Mouse (Mus musculus): ENCODE data around the gene Caln1. TPM values are rescaled to one million over a fixed set of nuclear protein-coding genes. Genes with fewer than 3 reads are reported as not detected.

Caln1 gene
- polyA plus RNA-seq, 1 experiment: not detected

DNA sequence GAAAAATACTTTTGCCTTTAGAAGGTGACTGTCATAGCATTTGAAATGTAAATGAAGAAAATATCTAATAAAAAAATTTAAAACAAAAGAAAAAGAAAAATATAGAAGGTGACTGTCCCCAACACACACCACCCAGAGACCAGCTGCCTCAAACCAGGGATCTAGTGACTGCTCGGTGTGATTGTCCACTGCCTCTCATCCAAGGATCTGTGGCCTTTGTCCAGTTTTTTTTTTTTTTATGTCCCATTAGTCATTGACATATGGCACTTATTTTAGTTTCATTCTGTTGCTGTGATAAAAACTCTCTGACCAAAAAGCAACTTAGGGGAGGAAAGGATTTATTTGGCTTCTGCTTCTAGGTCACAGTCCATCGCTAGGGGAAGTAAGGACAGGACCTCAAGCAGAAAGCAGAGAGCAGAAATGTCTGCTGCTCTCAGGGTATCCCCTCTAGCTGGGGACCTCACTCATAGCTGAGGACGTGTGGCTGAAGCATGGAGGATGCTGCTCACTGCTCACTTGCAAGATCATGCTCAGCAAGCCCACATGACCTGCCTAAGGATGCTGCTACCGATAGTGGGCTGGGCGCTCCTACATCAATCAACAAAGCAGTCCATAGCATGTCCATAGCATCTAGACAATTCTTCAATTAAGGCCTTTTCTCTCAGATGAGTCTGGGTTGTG, 401.9 kb downstream of the Caln1 start:
- Histone ChIP-seq H3K4me3 (ENCODE audit: insufficient read depth, low read depth, low read length) (no peak overlapping the region), H3K4me1 (ENCODE audit: control insufficient read depth, insufficient read depth, low read length) (no peaks in the 10 kb centered on the region), H3K27ac (ENCODE audit: insufficient read depth, low read depth, low read length) (no peak overlapping the region)
- WGBS: 90% methylated on average over 5 of the region's 5 CpGs
- TF ChIP-seq POLR2A (IDR thresholded peaks at IDR 0.05; ENCODE audit: insufficient read depth, low read depth, low read length) (no peak), CTCF (IDR thresholded peaks at IDR 0.05; ENCODE audit: insufficient read depth, low read depth, low read length) (no peak)

DNA sequence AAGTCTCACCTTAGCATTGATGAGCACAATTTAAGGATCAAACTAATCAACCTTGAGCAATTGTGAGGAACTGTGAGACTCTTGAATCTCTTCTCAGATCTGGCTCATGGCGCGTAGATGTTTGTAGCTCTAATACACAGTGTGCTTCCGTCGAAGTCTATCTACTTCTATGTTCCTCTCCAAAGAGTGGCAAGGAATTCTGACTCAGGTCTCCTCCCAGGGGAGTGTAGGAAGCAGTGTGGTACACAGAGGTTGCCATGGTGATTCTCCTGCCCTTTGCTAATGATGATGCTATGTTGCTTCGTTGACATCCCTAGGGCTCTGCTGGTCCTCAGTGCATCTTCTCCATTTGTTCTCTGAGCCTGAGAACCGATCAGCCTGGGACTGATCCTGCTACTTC, 403.2 kb downstream of the Caln1 start:
- Histone ChIP-seq H3K4me3 (ENCODE audit: insufficient read depth, low read depth, low read length) (no peak overlapping the region), H3K4me1 (ENCODE audit: control insufficient read depth, insufficient read depth, low read length) (no peaks in the 10 kb centered on the region), H3K27ac (ENCODE audit: insufficient read depth, low read depth, low read length) (no peak overlapping the region)
- WGBS: 54% methylated on average over 6 of the region's 6 CpGs
- no peak for TF ChIP-seq POLR2A (IDR thresholded peaks at IDR 0.05; ENCODE audit: insufficient read depth, low read depth, low read length)
- no peak for TF ChIP-seq CTCF (IDR thresholded peaks at IDR 0.05; ENCODE audit: insufficient read depth, low read depth, low read length)

DNA sequence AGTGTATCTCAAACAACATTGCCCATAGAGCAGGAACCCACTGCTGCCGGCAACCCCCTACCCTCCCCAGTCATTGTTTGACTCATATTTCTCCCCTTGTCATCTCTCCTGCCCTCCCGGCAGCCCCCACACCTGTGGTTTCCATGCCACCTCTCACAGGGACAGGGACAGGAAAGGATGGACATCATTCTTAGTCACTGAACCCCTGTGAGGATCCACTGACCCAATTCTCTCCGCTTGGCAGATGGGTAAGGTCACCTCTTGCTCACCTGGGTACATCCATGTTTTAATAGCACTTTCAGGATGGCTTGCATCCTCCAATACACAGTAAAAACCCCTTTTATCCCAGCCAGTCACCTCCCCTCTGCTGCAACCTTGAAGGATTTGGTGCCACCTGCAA, 405.7 kb downstream of the Caln1 start:
- TF ChIP-seq CTCF (IDR thresholded peaks at IDR 0.05; ENCODE audit: insufficient read depth, low read depth, low read length) (no peak), POLR2A (IDR thresholded peaks at IDR 0.05; ENCODE audit: insufficient read depth, low read depth, low read length) (no peak)
- WGBS: 92% methylated on average over 3 of the region's 3 CpGs
- Histone ChIP-seq H3K4me1 (ENCODE audit: control insufficient read depth, insufficient read depth, low read length) (no peaks in the 10 kb centered on the region), H3K4me3 (ENCODE audit: insufficient read depth, low read depth, low read length) (no peak overlapping the region), H3K27ac (ENCODE audit: insufficient read depth, low read depth, low read length) (no peak overlapping the region)

DNA sequence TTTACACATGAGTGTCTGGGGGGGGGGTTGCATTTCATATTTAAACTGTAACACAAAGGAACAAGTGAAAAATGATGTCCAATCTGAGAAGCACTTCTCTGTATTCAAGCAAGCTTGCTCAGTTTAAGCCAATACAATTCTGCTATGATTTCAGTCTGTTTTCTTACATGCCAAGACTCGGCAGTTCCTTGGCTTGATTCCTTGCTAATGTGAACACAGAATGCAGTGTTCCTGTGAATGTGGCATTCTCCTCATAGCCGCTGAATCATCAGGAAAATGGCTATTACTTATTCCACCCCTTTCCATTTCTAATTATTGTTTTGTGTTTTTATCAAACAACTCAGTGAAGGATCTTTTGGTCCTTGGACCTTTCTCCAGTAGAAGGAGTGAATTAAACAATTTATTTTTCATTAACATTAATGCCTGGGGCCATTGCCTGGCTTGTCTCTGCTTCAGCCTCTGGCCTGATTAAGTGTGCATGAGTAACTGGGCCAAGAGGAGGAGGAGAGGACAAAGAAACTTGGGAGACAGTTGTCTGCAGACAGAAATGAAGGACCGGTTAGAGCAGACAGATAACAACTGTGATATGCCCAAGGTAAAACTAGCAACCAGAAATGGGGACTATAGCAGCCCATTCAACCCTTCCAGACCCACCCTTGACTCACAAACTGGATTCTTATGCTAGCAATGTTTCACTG, 423.6 kb downstream of the Caln1 start:
- H3K4me3 ChIP-seq (ENCODE audit: insufficient read depth, low read depth, low read length): no peak overlapping the region
- H3K4me1 ChIP-seq (ENCODE audit: control insufficient read depth, insufficient read depth, low read length): no peaks in the 10 kb centered on the region
- no peak for TF ChIP-seq POLR2A (IDR thresholded peaks at IDR 0.05; ENCODE audit: insufficient read depth, low read depth, low read length)
- no peak for TF ChIP-seq CTCF (IDR thresholded peaks at IDR 0.05; ENCODE audit: insufficient read depth, low read depth, low read length)
- H3K27ac ChIP-seq (ENCODE audit: insufficient read depth, low read depth, low read length): no peak overlapping the region
- WGBS: 28% methylated on average over 3 of the region's 3 CpGs

DNA sequence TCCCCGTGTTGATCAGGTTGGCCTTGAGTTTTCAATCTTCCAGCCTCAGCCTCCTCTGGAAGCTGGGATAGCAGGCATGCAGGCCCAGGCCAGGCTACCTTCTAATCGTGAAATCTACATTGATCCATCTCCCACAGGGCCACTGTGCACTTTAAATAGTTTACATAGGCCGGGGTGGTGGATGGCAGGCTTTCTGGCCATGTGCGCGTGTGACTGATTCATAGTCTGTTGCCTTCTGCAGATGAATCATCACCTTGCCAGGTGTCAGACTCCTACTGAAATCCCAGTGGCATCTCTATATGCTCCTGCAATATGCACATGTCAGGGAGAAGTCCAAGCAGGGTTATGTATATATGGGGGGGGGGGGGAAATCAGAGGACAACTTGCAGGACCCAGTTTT, 428.5 kb downstream of the Caln1 start:
- Histone ChIP-seq H3K4me3 (ENCODE audit: insufficient read depth, low read depth, low read length) (no peak overlapping the region), H3K27ac (ENCODE audit: insufficient read depth, low read depth, low read length) (no peak overlapping the region), H3K4me1 (ENCODE audit: control insufficient read depth, insufficient read depth, low read length) (no peaks in the 10 kb centered on the region)
- whole genome bisulfite sequencing: 83% methylated on average over 5 of the region's 5 CpGs
- TF ChIP-seq CTCF (IDR thresholded peaks at IDR 0.05; ENCODE audit: insufficient read depth, low read depth, low read length) (no peak), POLR2A (IDR thresholded peaks at IDR 0.05; ENCODE audit: insufficient read depth, low read depth, low read length) (no peak)

DNA sequence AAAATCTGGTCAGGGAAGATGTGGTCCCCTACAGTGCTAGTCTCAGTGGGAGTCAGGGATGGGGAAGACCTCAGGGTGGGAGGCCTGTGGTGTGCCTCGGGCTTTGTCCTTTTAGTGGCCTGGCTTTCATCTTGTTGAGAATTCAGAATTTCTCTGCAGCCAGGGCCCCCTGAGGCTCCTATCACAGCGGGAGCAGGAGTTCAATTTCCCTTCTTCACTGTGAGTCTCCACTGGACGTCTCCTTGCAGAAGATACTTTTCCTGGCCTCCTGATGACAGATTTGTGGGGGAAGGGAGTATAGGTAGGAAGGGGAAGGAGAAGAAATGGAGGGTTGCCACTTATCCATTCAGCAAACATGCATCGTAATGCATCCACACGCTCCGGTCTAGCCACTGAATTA, 441.1 kb downstream of the Caln1 start:
- no peak overlapping the region for H3K27ac ChIP-seq (ENCODE audit: insufficient read depth, low read depth, low read length)
- H3K4me1 ChIP-seq (ENCODE audit: control insufficient read depth, insufficient read depth, low read length): no peaks in the 10 kb centered on the region
- no peak overlapping the region for H3K4me3 ChIP-seq (ENCODE audit: insufficient read depth, low read depth, low read length)
- 59% methylated on average over 6 of the region's 6 CpGs for WGBS
- TF ChIP-seq CTCF (IDR thresholded peaks at IDR 0.05; ENCODE audit: insufficient read depth, low read depth, low read length) (no peak), POLR2A (IDR thresholded peaks at IDR 0.05; ENCODE audit: insufficient read depth, low read depth, low read length) (no peak)

DNA sequence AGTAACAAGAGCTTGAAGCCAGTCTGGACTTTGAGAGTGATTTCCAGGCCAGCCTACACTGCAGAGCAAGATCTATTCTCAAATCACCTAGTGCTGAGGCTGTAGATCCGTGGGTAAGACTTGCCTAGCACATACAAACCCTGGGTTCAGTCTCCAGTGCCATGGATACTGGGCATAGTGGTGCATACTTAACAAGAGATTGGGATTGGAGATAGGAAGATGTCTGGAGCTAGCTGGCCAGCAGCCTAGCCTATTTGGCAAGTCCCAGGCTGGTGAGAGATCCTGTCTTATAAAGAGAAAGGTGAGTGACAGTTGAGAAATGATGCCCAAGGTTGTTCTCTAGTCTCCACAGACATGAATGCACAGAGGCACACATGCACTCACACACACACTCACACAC, 441.6 kb downstream of the Caln1 start:
- Histone ChIP-seq H3K4me3 (ENCODE audit: insufficient read depth, low read depth, low read length) (no peak overlapping the region), H3K27ac (ENCODE audit: insufficient read depth, low read depth, low read length) (no peak overlapping the region), H3K4me1 (ENCODE audit: control insufficient read depth, insufficient read depth, low read length) (no peaks in the 10 kb centered on the region)
- 40% methylated on average over 1 of the region's 1 CpGs for WGBS
- TF ChIP-seq CTCF (IDR thresholded peaks at IDR 0.05; ENCODE audit: insufficient read depth, low read depth, low read length) (no peak), POLR2A (IDR thresholded peaks at IDR 0.05; ENCODE audit: insufficient read depth, low read depth, low read length) (no peak)

DNA sequence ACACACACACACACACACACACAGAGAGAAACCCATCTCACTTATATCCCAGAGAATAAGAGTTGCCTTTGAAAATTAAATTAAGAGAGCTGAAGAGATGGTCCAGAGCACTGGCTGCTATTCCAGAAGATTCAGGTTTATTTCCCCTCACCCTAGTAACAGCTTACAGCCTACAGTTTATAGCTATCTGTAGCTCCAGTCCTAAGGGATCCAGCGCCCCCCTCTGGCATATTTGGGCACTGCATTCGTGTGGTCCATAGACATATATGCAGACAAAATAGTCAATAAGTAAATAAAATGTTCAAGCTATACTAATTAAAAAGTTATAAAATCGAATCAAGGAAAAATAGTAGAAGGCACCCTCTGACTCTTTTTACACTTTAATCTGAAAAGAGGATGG, 442.0 kb downstream of the Caln1 start:
- Histone ChIP-seq H3K27ac (ENCODE audit: insufficient read depth, low read depth, low read length) (no peak overlapping the region), H3K4me1 (ENCODE audit: control insufficient read depth, insufficient read depth, low read length) (no peaks in the 10 kb centered on the region), H3K4me3 (ENCODE audit: insufficient read depth, low read depth, low read length) (no peak overlapping the region)
- WGBS: 35% methylated on average over 3 of the region's 3 CpGs
- TF ChIP-seq POLR2A (IDR thresholded peaks at IDR 0.05; ENCODE audit: insufficient read depth, low read depth, low read length): no peak

DNA sequence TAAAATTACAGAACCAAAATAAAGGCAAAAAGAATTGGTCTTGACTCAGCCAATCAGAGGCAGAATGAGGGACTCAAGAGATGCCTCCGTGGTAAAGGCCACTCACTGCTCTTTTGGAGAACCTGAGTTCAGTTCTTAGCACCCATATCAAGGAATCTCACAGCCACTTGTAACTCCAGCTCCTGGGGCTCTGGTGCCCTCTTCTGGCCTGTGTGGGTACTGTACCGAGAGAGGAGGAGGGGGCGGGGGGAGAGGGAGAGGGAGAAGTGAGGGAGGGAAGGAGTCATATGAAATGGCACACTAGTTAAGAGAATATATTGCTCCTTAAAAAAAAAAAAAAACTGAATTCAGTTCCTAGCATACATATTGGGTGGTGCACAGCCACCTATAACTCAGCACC, 442.7 kb downstream of the Caln1 start:
- Histone ChIP-seq H3K27ac (ENCODE audit: insufficient read depth, low read depth, low read length) (no peak overlapping the region), H3K4me1 (ENCODE audit: control insufficient read depth, insufficient read depth, low read length) (no peaks in the 10 kb centered on the region), H3K4me3 (ENCODE audit: insufficient read depth, low read depth, low read length) (no peak overlapping the region)
- no peak for TF ChIP-seq CTCF (IDR thresholded peaks at IDR 0.05; ENCODE audit: insufficient read depth, low read depth, low read length)
- TF ChIP-seq POLR2A (IDR thresholded peaks at IDR 0.05; ENCODE audit: insufficient read depth, low read depth, low read length): no peak
- WGBS: 87% methylated on average over 3 of the region's 3 CpGs

Data from olfactory bulb, adult 2 months (tissue).